Mouse (Mus musculus) lung, adult 10 weeks (tissue): ENCODE measurements around the gene Skint11. TPM values are rescaled to one million over a fixed set of nuclear protein-coding genes. Genes with fewer than 3 reads are reported as not detected.

ENCODE experiments used
- polyA plus RNA-seq: library from polyadenylated mRNA; stranded (reverse); fragments of 350-450 nt; fragmentation: Illumina TruSeq; extraction: RNeasy Lipid Tissue Mini Kit (QIAGEN cat#74804); gene quantifications from one replicate; pipeline ENCODE4 v1.2.3, GENCODE M21; 2014; ENCODE audit warnings: low read depth, low replicate concordance; ENCODE audit not compliant: insufficient read depth

Gene Skint11
- not detected for polyA plus RNA-seq

GRCm38 (mm10) chr4:114163084-114163483 lies at the start of gene Skint11:
Skint11 (plus strand) TSS chr4:114163384.

Other genes starting within 250 kb of the Skint11 start
- gene Skint5, start 163.9 kb upstream of the Skint11 start, polyA plus RNA-seq = not detected
- 4.3 TPM for gene Trabd2b, start 243.3 kb downstream of the Skint11 start, polyA plus RNA-seq